Mouse (Mus musculus): ENCODE results near the gene Akr1b3. TPM values are rescaled to one million over a fixed set of nuclear protein-coding genes. Genes with fewer than 3 reads are reported as not detected.
"Not testable (repeated sequence)": the region's sequence is repeated elsewhere in the genome, so short reads cannot be mapped to it uniquely, and the experiment has no call there.

The Akr1b3 gene
- 10 to 100 TPM; 56.1 to 59.4 TPM for total RNA-seq (2021)

DNA sequence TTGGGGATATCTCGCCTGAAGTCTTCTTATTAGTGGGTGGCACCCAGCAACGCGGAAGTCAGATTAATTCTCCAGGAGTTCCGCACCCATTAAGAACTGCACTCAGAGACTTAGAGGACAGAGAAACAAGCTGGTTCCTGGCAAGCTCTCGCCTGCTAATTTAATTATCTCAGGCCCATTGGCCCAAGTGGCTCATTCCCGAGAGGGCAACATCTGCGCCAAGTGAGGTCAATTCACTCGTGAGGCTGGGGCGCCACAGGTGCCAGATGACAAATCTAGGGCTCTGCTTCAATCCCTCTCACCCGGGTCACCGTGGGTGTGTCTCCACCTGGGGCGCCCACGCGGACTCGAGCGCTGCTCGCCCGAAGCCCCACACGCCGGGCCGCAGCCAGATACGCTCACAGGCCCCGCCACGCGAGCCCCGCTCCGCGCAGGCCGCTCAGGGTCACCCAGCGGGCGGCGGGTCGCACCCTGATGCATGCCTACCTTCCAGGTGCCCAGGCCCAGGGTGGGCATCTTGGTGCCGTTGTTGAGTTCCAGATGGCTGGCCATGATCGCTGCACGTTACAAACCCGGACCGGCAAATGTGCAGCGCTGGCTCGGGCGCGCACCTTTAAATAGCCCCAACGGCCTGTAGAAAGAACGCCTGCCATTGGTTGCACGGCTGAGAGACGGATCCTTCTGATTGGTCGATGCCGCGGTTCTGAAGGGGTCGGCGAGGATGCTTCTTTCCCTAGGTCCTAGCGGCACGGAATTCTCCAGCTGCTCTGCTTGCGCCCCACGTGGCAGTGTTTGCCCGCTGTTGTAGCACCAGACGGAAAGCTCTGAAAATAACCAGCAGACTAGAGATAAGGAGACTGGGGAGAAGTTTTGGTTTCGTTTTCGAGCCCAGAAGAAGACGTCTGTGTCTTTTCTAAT lies at the start of gene Akr1b3:
Gene Akr1b3, minus strand, starts transcription at position 625 of the 918 bp plus-strand sequence.
- intact Hi-C loops (cut with DNase I), result no loop called here
- DNase-seq, result peak; percentile 89

DNA sequence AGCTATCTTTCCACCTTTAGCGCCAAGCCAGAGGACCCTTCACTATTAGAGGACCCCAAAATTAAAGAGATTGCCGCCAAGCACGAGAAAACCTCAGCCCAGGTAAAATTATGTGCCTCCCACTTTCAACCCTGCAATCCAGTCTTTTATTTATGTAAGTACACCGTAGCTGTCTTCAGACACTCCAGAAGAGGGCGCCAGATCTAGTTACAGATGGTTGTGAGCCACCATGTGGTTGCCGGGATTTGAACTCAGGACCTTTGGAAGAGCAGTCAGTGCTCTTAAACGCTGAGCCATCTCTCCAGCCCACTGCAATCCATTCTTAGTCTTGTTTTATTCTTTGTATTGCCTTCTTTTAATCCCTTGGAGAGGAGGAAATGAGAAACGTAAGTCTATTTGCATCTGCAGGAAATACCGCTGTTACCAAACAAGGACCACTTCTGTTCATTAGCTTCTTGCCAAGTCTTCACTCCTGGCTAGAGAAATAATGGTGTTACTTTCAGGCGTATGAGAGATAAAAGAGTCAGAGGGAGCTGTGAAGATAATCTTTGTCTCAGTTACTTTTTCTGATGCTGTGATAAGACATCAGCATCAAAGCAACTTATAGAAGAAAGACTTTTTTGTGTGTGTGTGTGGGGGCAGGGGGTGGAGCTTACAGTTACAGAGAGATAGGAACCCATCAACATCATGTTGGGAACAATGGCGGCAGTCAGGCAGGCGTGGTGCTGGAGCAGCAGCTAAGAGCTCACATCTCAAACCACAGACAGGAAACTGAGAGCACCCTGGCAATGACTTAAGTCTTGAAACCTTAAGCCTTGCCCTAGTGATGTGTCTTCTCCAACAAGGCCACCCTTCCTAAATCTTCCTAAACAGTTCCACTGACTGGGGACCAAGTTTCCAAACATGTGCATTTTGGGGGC lies 47.2 kb upstream of the Akr1b3 start:
- DNase-seq, result no peak
- intact Hi-C loops (cut with DNase I), result no loop called here

DNA sequence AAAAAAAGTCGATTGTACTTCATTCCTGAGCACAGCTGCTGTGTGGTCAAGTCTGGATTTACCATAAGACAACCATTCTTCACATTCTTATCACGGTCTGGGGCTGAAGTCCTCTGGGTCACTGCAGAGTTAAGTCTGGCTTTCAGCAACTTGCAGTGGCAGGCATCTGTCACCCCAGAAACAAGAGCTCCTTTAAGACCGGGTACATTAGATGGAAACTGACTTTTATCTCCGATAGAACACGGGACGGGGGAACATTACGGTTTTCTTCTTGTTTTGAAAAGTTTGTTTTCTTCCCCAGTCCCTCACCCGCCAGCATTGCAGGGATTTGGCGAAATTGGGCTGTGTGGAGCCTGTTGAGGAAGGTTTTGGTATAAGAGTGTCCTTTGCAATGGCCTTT lies 38.6 kb upstream of the Akr1b3 start:
- DNase-seq, result no peak
- intact Hi-C loops (cut with DNase I), result no loop called here

- DNase-seq, result no peak
- intact Hi-C loops (cut with DNase I), result no loop called here
These were observed 38.1 kb upstream of the Akr1b3 start for GRCm38 (mm10) chr6:34355349-34355747.

DNA sequence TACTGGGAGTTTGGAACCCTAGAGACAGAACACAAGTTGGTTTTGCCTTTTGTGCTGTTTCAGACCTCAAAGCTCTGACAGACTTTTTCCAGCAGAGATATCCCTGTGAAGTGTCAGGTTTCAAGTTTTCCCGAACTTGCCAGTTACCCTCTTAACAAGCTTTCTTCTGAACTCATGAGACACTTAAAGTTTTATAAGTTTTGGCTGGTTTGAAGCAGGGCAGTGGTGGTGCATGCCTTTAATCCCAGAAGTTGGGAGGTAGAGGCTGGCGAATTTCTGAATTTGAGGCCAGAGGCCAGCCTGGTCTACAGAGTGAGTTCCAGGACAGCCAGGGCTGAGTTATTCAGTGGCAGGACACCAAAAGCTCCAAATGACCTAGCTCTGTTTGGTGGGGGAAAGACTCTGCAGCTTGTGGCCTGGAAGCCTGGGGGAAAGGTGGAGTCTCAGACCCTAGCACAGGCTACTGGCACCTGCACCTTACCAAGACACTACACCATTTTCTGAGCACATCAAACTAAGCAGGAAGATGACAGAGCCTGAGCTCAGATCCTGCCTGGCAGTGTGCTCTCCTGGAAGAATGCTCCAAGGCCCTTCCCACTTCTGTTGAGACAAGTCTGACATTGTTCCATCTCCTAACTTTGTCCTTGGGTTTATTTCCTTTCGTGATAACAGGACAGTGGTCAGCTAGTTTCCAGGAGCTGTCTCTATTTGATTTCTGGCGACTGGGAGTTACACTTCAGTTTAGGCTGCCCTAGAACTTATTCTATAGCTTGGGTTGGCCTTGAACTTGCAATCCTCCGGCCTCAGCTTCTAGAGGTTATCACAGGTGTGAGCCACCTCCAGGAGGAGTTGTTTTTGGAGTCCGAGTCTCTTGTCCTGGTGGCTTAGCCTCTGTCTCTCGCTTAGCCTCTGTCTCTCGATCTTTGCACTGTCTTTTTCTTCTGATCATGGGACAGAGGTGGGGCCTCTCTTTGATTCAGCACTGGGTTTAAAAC lies 37.4 kb upstream of the Akr1b3 start:
- DNase-seq, result no peak
- intact Hi-C loops (cut with DNase I), result no loop called here

GRCm38 (mm10) chr6:34353658-34354353 lies 36.5 kb upstream of the Akr1b3 start, which contains the start of gene Akr1b8:
TSS of gene Akr1b8 (plus strand) at chr6:34354119.
- intact Hi-C loops (cut with DNase I), result no loop called here
- DNase-seq, result peak; percentile 72

GRCm38 (mm10) chr6:34352401-34352800 lies 35.1 kb upstream of the Akr1b3 start:
- intact Hi-C loops (cut with DNase I), result no loop called here
- no peak for DNase-seq

GRCm38 (mm10) chr6:34351481-34351880 lies 34.2 kb upstream of the Akr1b3 start:
- intact Hi-C loops (cut with DNase I), result not testable (repeated sequence)

GRCm38 (mm10) chr6:34350037-34350699 lies 32.9 kb upstream of the Akr1b3 start:
- intact Hi-C loops (cut with DNase I), result no loop called here
- DNase-seq, result no peak

More at GRCm38 (mm10) chr6:34351481-34351880, 34.2 kb upstream of the Akr1b3 start:
- DNase-seq, result not testable (repeated sequence)

GRCm38 (mm10) chr6:34346096-34346898 lies 29.0 kb upstream of the Akr1b3 start:
- intact Hi-C loops (cut with DNase I), result no loop called here
- peak; percentile 82 for DNase-seq

GRCm38 (mm10) chr6:34344935-34345334 lies 27.7 kb upstream of the Akr1b3 start:
- peak; percentile 12 for DNase-seq
- intact Hi-C loops (cut with DNase I), result no loop called here

DNA sequence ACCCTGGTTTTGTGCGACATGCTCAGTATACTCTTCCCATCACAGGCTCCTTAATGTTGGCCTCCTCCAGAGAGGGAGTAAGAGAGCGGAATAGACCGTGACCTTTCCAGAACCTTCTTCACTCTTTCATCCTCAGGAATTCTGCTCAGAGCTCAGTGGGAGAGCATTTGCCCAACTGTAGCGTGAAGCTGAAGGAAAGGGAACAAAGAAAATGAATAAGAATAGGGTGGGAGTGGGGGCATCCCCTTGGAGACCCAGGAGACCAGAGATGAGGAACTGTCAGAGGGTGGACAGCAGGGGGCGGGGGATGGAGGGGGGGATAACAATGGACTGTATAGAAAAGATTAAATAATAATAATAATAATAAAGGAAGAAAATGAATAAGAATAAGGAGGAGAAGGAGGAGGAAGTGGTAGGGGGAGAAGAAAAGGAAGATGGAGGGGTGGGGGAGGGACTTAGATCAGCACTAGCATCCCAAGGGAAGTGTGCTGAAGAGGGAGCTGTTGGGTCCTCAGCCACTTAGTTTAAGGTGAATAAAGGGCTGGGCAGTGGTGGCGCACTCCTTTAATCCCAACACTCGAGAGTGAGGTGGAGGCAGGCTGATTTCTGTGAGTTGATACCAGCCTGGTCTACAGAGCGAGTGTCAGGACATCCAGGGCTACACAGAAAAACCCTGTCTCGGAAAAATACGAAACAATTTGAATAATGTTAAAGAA lies 27.0 kb upstream of the Akr1b3 start:
- intact Hi-C loops (cut with DNase I), result no loop called here
- no peak for DNase-seq

DNA sequence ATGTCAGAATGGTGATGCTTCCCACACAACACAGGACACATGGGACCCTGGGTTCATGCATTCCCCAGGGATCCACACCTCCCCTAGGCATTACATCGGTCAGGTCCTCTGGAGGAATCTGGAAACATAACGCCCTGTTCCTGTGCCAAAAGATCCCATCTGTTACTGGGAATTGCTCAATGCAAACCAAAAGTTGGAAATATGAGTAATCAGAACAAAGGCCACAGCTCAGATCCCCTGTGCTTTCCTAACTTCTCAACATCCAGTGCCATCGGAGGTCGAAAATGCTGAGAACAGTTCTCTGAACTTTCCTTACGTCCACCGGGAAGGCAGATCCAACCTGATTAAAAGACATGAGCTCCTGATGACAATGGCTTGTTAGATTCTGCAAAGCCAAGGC lies 26.1 kb upstream of the Akr1b3 start:
- intact Hi-C loops (cut with DNase I), result no loop called here
- no peak for DNase-seq

DNA sequence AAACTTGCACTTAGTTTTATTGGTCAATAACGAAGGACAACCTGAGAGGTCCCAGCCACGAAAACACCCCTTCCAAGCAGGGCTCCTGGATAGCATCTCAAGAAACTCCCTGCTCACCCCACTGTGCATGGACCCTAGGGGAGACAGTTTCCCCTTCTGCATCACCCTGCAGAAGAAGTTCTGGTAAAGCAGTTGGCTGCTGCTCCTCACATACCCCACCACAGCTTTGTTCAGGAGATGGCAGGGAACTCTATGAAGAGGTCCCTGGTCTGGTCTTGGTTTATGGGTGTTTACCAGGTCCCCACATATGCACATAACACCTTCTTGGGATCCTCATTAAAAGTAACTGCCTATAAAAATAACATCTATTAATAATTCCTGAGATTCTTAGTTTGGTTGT lies 25.2 kb upstream of the Akr1b3 start:
- intact Hi-C loops (cut with DNase I), result no loop called here
- DNase-seq, result no peak

DNA sequence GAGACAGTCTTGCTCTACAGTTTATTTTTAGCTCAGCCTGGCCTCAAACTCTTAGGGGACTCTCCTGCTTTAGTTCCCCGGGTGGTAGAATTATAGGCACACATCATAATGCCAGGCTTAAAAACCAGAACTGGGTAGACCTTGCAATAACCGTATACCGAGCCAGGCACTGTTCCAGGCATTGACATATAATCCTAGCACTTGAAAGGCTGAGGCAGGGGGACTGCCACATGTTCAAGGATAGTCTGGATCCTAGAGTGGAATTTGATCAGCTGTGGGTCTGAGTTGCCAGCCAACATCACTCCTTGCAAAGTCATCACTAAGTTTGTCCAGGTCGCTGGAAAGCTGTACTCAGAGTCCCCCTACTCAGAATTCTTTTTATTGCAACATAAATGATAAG lies 24.7 kb upstream of the Akr1b3 start:
- intact Hi-C loops (cut with DNase I), result no loop called here
- no peak for DNase-seq

DNA sequence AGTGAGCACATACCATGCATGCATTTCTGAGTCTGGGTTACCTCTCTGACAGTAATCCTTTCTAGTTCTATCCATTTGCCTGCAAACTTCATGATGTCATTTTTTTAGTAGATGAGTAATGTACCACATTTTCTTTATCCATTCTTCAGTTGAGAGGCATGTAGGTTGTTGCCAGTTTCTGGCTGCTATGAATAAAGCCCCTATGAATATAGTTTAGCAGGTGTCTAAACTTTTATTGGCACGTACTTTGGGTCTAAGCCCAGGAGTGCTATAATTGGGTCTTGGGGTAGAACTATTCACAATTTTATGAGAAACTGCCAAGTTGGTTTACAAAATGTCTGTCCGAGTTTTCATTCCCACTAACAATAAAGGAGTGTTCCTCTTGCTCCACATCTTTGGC lies 20.5 kb upstream of the Akr1b3 start:
- intact Hi-C loops (cut with DNase I), result no loop called here

DNA sequence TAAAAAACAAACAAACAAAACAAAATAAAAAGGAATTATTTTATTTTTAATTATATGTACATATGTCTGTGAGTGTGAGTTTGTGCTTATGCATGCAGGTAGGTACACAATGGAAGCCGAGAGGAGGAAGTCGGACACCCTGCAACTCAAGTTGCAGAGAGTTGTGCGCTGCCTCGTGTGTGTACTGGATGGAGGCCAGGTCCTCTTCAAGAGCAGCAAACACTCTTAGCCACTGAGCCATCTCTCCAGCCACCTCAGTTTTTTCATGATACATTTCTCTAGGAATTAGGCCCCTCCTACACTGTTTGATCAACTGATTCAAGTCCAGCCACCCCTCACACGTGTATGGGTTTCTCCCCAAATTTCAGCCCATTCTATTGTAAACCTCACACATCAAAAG lies 17.4 kb upstream of the Akr1b3 start:
- intact Hi-C loops (cut with DNase I), result no loop called here
- no peak for DNase-seq

More for the DNA sequence above, 20.5 kb upstream of the Akr1b3 start:
- DNase-seq, result no peak
